Mouse (Mus musculus): Measurements from ENCODE around the gene Zfp146. TPM values are rescaled to one million over a fixed set of nuclear protein-coding genes. Genes with fewer than 3 reads are reported as not detected.
"Not testable (repeated sequence)": the region's sequence is repeated elsewhere in the genome, so short reads cannot be mapped to it uniquely, and the experiment has no call there.

Zfp146 gene
- polyA plus RNA-seq (2016; fragmentation: Nextera tagmentation; extraction: Ambion mirVana) = 8.6 and 9.5 TPM in 2 replicates

DNA sequence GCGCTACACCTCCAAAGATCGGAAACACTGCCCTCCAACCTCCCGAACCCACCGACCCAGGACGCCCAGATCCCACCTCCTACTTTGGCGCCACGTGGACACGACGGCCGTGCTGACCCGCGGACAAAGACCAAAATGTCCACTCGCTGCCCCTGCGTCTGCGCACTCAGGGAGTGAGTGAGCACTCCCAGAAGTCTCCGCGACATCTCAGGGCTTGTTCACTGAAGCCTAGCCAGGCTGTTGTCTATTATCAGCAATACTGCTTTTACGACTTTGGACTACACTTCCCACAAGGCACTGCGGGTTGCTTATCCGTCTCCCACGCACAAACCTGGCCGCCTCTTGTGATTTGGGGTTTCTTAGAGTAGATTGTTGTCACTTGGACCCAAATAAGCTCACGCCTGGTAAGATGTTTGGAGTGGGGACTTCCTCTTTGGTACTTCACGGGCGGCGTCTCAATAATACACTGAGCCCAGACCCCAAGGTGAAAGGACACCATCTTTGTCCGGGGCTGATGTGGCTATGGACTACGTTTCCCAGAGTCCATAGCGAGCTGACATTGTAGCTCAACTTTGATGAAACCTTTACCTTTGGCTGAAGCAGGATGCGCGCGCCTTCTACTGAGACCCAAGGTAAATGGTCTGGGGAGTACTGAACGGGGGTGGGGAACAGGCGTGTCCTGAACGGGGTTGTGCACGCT is at the start of gene Zfp146:
Gene Zfp146 (minus strand): TSS at position 168 of the 700 bp plus-strand sequence.
- Histone ChIP-seq H3K4me1 (peaks cover 13% of the 10 kb centered on the region; the same call in 1 of the 2 replicates), H3K4me3 (peak within 1 kb of the TSS; percentile 79), H3K9me3 (peaks cover 9% of the 10 kb centered on the region), H3K36me3 (peaks cover 32% of the 10 kb centered on the region), H3K27ac (peak within 1 kb of the TSS; percentile 96), H3K27me3 (ENCODE audit: insufficient read depth, poor library complexity, severe bottlenecking) (no peaks in the 10 kb centered on the region)
- peak; percentile 98 for DNase-seq (ENCODE audit: low spot score)
- under 1% methylated on average over 36 of the region's 36 CpGs for WGBS

DNA sequence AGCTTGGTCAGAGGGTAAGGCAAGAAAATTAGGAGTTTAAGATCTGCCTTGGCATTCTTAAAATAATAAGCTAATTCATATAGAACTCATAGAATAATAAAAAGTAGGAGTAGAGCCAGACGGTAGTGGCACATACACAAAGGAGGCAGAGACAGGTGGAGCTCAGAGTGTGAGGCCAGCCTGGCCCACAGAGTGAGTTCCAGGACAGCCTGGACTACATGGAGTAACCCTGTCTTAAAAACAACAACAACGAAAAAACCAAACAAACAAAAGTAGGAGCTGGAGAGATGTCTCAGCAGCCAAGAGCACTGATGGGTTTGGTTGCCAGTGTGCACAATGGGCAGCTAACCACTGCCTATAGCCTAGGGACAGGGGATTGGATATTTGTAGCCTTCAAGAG is 47.7 kb upstream of the Zfp146 start:
- peaks cover 15% of the 10 kb centered on the region; the same call in 1 of the 2 replicates for H3K4me1 ChIP-seq
- peaks cover 2% of the 10 kb centered on the region; the same call in 1 of the 2 replicates for H3K36me3 ChIP-seq
- DNase-seq (ENCODE audit: low spot score) = no peak
- no peaks in the 10 kb centered on the region for H3K27me3 ChIP-seq (ENCODE audit: insufficient read depth, poor library complexity, severe bottlenecking)
- no peaks in the 10 kb centered on the region for H3K9me3 ChIP-seq
- H3K4me3 ChIP-seq = no peak overlapping the region
- H3K27ac ChIP-seq = no peak overlapping the region
- WGBS = 74% methylated on average over 2 of the region's 2 CpGs

GRCm38 (mm10) chr7:30216723-30217151 is 47.2 kb upstream of the Zfp146 start:
- Histone ChIP-seq H3K4me3 (peak overlapping the region; percentile 36), H3K27ac (peak overlapping the region; percentile 56; the same call in 1 of the 2 replicates), H3K36me3 (no peaks in the 10 kb centered on the region), H3K27me3 (ENCODE audit: insufficient read depth, poor library complexity, severe bottlenecking) (no peaks in the 10 kb centered on the region), H3K4me1 (peaks cover 15% of the 10 kb centered on the region; the same call in 1 of the 2 replicates), H3K9me3 (no peaks in the 10 kb centered on the region)
- DNase-seq (ENCODE audit: low spot score) = peak; percentile 95
- WGBS = 2% methylated on average over 16 of the region's 16 CpGs

- H3K27me3 ChIP-seq (ENCODE audit: insufficient read depth, poor library complexity, severe bottlenecking) = no peaks in the 10 kb centered on the region
- no peak overlapping the region for H3K4me3 ChIP-seq
- H3K9me3 ChIP-seq = no peaks in the 10 kb centered on the region
- H3K4me1 ChIP-seq = peaks cover 15% of the 10 kb centered on the region; the same call in 1 of the 2 replicates
- H3K27ac ChIP-seq = no peak overlapping the region
- H3K36me3 ChIP-seq = no peaks in the 10 kb centered on the region
- WGBS = 92% methylated on average over 3 of the region's 3 CpGs
- DNase-seq (ENCODE audit: low spot score) = no peak
Observed at GRCm38 (mm10) chr7:30215875-30216274, 46.3 kb upstream of the Zfp146 start.

- Histone ChIP-seq H3K9me3 (no peaks in the 10 kb centered on the region), H3K27me3 (ENCODE audit: insufficient read depth, poor library complexity, severe bottlenecking) (no peaks in the 10 kb centered on the region), H3K4me3 (no peak overlapping the region), H3K36me3 (no peaks in the 10 kb centered on the region), H3K27ac (no peak overlapping the region), H3K4me1 (0 out of 2 replicates have a peak, but pooled peaks cover 4% of the 10 kb centered on the region)
- no peak for DNase-seq (ENCODE audit: low spot score)
- WGBS = 81% methylated on average over 3 of the region's 3 CpGs
Observed at GRCm38 (mm10) chr7:30213881-30214280, 44.3 kb upstream of the Zfp146 start.

- no peak for DNase-seq (ENCODE audit: low spot score)
- no peaks in the 10 kb centered on the region for H3K27me3 ChIP-seq (ENCODE audit: insufficient read depth, poor library complexity, severe bottlenecking)
- no peaks in the 10 kb centered on the region for H3K9me3 ChIP-seq
- H3K4me3 ChIP-seq = no peak overlapping the region
- 27% methylated on average over 4 of the region's 4 CpGs for WGBS
- no peak overlapping the region for H3K27ac ChIP-seq
- H3K36me3 ChIP-seq = no peaks in the 10 kb centered on the region
- H3K4me1 ChIP-seq = no peaks in the 10 kb centered on the region
Observed at GRCm38 (mm10) chr7:30211025-30211424, 41.5 kb upstream of the Zfp146 start.

GRCm38 (mm10) chr7:30206364-30206763 is 36.8 kb upstream of the Zfp146 start:
- 55% methylated on average over 5 of the region's 5 CpGs for WGBS
- not testable (repeated sequence) for DNase-seq (ENCODE audit: low spot score); H3K27ac ChIP-seq; H3K9me3 ChIP-seq; H3K36me3 ChIP-seq; H3K4me3 ChIP-seq; H3K27me3 ChIP-seq (ENCODE audit: insufficient read depth, poor library complexity, severe bottlenecking)
- H3K4me1 ChIP-seq = peaks cover 12% of the 10 kb centered on the region

DNA sequence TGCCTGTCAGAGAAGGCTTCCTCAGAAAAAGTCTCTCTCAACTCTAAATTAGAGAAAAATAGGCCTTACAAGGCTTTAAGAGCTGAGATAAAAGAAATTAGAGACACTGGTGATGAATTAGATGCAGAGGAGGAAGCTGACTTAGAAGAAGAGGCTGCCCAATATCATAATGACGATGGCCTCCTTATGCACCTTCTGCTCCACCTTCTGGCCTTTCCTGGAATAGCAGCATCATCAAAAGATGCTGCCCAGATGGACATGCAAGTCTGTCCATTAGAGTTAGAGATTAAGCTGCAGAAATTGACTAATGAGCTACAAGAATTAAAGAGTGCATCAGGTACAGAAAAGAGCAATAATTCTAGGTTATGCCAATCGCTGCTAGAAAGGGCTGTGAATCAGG is 35.8 kb upstream of the Zfp146 start:
- no peak overlapping the region for H3K4me3 ChIP-seq
- no peak overlapping the region for H3K27ac ChIP-seq
- no peaks in the 10 kb centered on the region for H3K9me3 ChIP-seq
- no peaks in the 10 kb centered on the region for H3K36me3 ChIP-seq
- H3K27me3 ChIP-seq (ENCODE audit: insufficient read depth, poor library complexity, severe bottlenecking) = no peaks in the 10 kb centered on the region
- peaks cover 12% of the 10 kb centered on the region for H3K4me1 ChIP-seq
- 2% methylated on average over 2 of the region's 2 CpGs for WGBS
- DNase-seq (ENCODE audit: low spot score) = no peak

GRCm38 (mm10) chr7:30204380-30204779 is 34.8 kb upstream of the Zfp146 start:
- H3K36me3 ChIP-seq = no peaks in the 10 kb centered on the region
- WGBS = 11% methylated on average over 8 of the region's 8 CpGs

DNA sequence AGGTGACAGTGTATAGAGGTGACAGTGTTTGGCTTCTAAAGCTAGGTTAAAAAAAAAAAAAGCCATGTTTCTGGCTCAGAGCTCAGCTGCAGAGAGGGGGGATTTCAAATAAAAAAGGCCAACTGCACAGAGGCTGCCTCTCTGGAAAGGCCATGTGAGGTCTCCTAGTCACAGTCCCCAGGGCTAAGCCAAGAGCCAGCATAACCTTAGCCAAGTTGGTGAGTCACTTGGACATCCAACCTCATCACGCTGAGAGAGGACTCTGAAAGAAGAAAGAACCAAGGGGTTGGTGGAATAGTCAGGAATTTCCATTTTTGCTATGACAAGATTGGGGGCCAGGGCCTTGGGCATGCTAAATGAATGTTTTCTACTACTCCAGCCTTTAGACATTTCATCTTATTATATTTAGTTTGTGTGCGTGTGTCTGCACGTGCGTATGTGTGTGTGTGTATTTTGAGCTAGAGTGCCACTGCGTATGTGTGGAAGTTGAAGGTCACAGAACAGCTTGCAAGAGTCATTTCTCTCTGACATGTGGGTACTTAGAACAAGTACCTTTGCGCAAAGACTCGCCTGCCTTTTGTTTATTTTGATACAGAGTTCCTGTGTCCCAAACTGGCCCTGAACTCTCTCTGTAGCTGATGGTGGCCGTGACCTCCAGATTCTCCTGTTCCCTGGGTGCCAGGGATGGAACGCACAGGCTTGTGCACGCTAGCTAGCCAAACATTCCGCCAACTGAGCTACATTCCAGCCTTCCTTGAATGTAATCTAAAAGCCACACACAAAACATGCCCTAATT is 33.5 kb upstream of the Zfp146 start:
- Histone ChIP-seq H3K9me3 (no peaks in the 10 kb centered on the region), H3K36me3 (no peaks in the 10 kb centered on the region), H3K27me3 (ENCODE audit: insufficient read depth, poor library complexity, severe bottlenecking) (no peaks in the 10 kb centered on the region), H3K4me1 (peaks cover 17% of the 10 kb centered on the region), H3K4me3 (no peak overlapping the region), H3K27ac (no peak overlapping the region)
- WGBS = 77% methylated on average over 11 of the region's 11 CpGs
- no peak for DNase-seq (ENCODE audit: low spot score)

More at GRCm38 (mm10) chr7:30204380-30204779, 34.8 kb upstream of the Zfp146 start:
- Histone ChIP-seq H3K27me3 (ENCODE audit: insufficient read depth, poor library complexity, severe bottlenecking) (no peaks in the 10 kb centered on the region), H3K4me3 (no peak overlapping the region; the same call in 1 of the 2 replicates), H3K9me3 (no peaks in the 10 kb centered on the region), H3K4me1 (peaks cover 12% of the 10 kb centered on the region), H3K27ac (no peak overlapping the region)
- DNase-seq (ENCODE audit: low spot score) = no peak

DNA sequence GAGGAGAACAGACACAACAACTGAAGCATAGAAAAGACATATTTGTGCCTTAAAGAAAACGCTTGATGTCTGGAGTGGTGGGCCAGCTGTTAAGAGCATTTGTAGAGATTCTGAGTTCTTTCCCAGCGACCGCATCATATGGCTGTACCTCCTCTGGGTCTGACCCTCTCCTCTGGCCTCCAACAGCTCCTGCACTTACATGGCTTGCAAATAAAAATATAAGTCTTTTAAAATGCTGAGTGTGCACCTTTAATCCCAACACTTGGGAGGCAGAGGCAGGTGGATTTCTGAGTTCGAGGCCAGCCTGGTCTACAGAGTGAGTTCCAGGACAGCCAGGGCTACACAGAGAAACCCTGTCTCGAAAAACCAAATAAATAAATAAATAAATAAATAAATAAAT is 31.1 kb upstream of the Zfp146 start:
- not testable (repeated sequence) for H3K36me3 ChIP-seq; H3K9me3 ChIP-seq; H3K4me3 ChIP-seq; H3K27ac ChIP-seq; DNase-seq (ENCODE audit: low spot score); H3K27me3 ChIP-seq (ENCODE audit: insufficient read depth, poor library complexity, severe bottlenecking)
- 86% methylated on average over 5 of the region's 5 CpGs for WGBS
- peaks cover 33% of the 10 kb centered on the region for H3K4me1 ChIP-seq

DNA sequence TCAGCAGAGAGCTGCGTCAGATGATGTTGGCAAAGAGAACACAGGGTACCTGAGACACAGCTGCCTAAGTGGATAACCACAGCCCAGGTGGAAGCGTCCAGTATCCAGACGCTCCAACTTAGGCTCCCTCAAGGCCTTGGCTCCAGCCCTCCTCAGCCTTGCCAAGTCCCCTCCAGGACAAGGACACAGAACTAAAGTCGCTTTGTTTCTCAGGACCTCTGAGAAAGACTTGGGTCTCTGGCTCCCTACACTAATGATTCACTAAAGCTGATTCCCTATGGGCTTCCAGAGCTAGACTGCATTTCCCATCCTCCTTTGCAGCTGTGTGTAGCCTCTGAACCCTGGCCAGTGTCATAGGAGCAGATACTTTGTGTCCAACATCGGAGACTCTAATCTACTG is 30.6 kb upstream of the Zfp146 start:
- WGBS = 79% methylated on average over 5 of the region's 5 CpGs

More for the DNA sequence above, 30.6 kb upstream of the Zfp146 start:
- DNase-seq (ENCODE audit: low spot score) = no peak
- Histone ChIP-seq H3K27me3 (ENCODE audit: insufficient read depth, poor library complexity, severe bottlenecking) (no peaks in the 10 kb centered on the region), H3K4me3 (no peak overlapping the region), H3K9me3 (no peaks in the 10 kb centered on the region), H3K4me1 (peaks cover 38% of the 10 kb centered on the region), H3K36me3 (no peaks in the 10 kb centered on the region), H3K27ac (no peak overlapping the region)
